Mouse (Mus musculus): ENCODE data around the gene Sestd1. TPM values are rescaled to one million over a fixed set of nuclear protein-coding genes. Genes with fewer than 3 reads are reported as not detected.

Gene Sestd1
- polyA plus RNA-seq (2016; fragmentation: Nextera tagmentation; extraction: Ambion mirVana), result 33.8 and 34.4 TPM in 2 replicates

- peak within 1 kb of the TSS; percentile 94 for H3K4me3 ChIP-seq
- no peaks in the 10 kb centered on the region for H3K36me3 ChIP-seq
- no peaks in the 10 kb centered on the region for H3K9me3 ChIP-seq (replicated peaks)
- ATAC-seq (ENCODE audit: low FRiP score), result peak; percentile 86
- H3K9ac ChIP-seq, result peak within 1 kb of the TSS; percentile 99
- H3K27ac ChIP-seq, result peak within 1 kb of the TSS; percentile 89
- 7% methylated on average over 41 of the region's 73 CpGs for WGBS
- no peaks in the 10 kb centered on the region for H3K27me3 ChIP-seq
- peaks cover 9% of the 10 kb centered on the region; the same call in 1 of the 2 replicates for H3K4me1 ChIP-seq
- peak within 1 kb of the TSS; percentile 68 for H3K4me2 ChIP-seq (replicated peaks)
These were observed at the start of gene Sestd1 for GRCm38 (mm10) chr2:77280512-77281409. TSS of gene Sestd1 (minus strand) at chr2:77280592.

- Histone ChIP-seq H3K4me2 (replicated peaks) (no peak overlapping the region), H3K27me3 (no peaks in the 10 kb centered on the region), H3K4me3 (no peak overlapping the region), H3K9ac (no peak overlapping the region), H3K9me3 (replicated peaks) (no peaks in the 10 kb centered on the region), H3K36me3 (no peaks in the 10 kb centered on the region), H3K4me1 (peaks cover 5% of the 10 kb centered on the region; the same call in 1 of the 2 replicates), H3K27ac (no peak overlapping the region)
- 84% methylated on average over 3 of the region's 3 CpGs for WGBS
- ATAC-seq (ENCODE audit: low FRiP score), result no peak
These were observed 46.9 kb upstream of the Sestd1 start for GRCm38 (mm10) chr2:77327246-77327645.

GRCm38 (mm10) chr2:77323739-77324138 is 43.3 kb upstream of the Sestd1 start:
- Histone ChIP-seq H3K27me3 (no peaks in the 10 kb centered on the region), H3K4me3 (no peak overlapping the region), H3K4me2 (replicated peaks) (no peak overlapping the region; the same call in 1 of the 2 replicates), H3K9me3 (replicated peaks) (no peaks in the 10 kb centered on the region), H3K27ac (no peak overlapping the region), H3K4me1 (peaks cover 5% of the 10 kb centered on the region; the same call in 1 of the 2 replicates), H3K9ac (no peak overlapping the region), H3K36me3 (no peaks in the 10 kb centered on the region)
- WGBS, result 50% methylated on average over 6 of the region's 6 CpGs
- no peak for ATAC-seq (ENCODE audit: low FRiP score)

- 54% methylated on average over 9 of the region's 9 CpGs for WGBS
- no peak overlapping the region for H3K4me2 ChIP-seq (replicated peaks)
- H3K4me1 ChIP-seq, result peaks cover 5% of the 10 kb centered on the region; the same call in 1 of the 2 replicates
- no peak overlapping the region for H3K4me3 ChIP-seq
- no peak overlapping the region for H3K27ac ChIP-seq
- no peak overlapping the region for H3K9ac ChIP-seq
- no peaks in the 10 kb centered on the region for H3K9me3 ChIP-seq (replicated peaks)
- no peaks in the 10 kb centered on the region for H3K36me3 ChIP-seq
- ATAC-seq (ENCODE audit: low FRiP score), result no peak
- H3K27me3 ChIP-seq, result no peaks in the 10 kb centered on the region
These were observed 42.8 kb upstream of the Sestd1 start for GRCm38 (mm10) chr2:77323156-77323555.

- no peak overlapping the region for H3K27ac ChIP-seq
- H3K9ac ChIP-seq, result no peak overlapping the region
- peaks cover 5% of the 10 kb centered on the region; the same call in 1 of the 2 replicates for H3K4me1 ChIP-seq
- WGBS, result 92% methylated on average over 5 of the region's 5 CpGs
- no peak for ATAC-seq (ENCODE audit: low FRiP score)
- no peaks in the 10 kb centered on the region for H3K27me3 ChIP-seq
- no peaks in the 10 kb centered on the region for H3K9me3 ChIP-seq (replicated peaks)
- H3K4me3 ChIP-seq, result no peak overlapping the region
- H3K36me3 ChIP-seq, result no peaks in the 10 kb centered on the region
- H3K4me2 ChIP-seq (replicated peaks), result no peak overlapping the region
These were observed 38.8 kb upstream of the Sestd1 start for GRCm38 (mm10) chr2:77319196-77319595.

- H3K36me3 ChIP-seq, result no peaks in the 10 kb centered on the region
These were observed 36.6 kb upstream of the Sestd1 start for GRCm38 (mm10) chr2:77316961-77317360.

GRCm38 (mm10) chr2:77313846-77314245 is 33.5 kb upstream of the Sestd1 start:
- Histone ChIP-seq H3K27ac (no peak overlapping the region), H3K9me3 (replicated peaks) (no peaks in the 10 kb centered on the region), H3K9ac (no peak overlapping the region), H3K4me1 (no peaks in the 10 kb centered on the region), H3K36me3 (no peaks in the 10 kb centered on the region), H3K4me2 (replicated peaks) (no peak overlapping the region), H3K4me3 (no peak overlapping the region), H3K27me3 (no peaks in the 10 kb centered on the region)
- ATAC-seq (ENCODE audit: low FRiP score), result no peak
- WGBS, result 89% methylated on average over 10 of the region's 10 CpGs

More at GRCm38 (mm10) chr2:77316961-77317360, 36.6 kb upstream of the Sestd1 start:
- no peak overlapping the region for H3K4me3 ChIP-seq
- H3K9ac ChIP-seq, result no peak overlapping the region
- H3K27ac ChIP-seq, result no peak overlapping the region
- 55% methylated on average over 7 of the region's 7 CpGs for WGBS
- no peak for ATAC-seq (ENCODE audit: low FRiP score)
- H3K27me3 ChIP-seq, result no peaks in the 10 kb centered on the region
- no peak overlapping the region for H3K4me2 ChIP-seq (replicated peaks)
- H3K4me1 ChIP-seq, result no peaks in the 10 kb centered on the region
- no peaks in the 10 kb centered on the region for H3K9me3 ChIP-seq (replicated peaks)

GRCm38 (mm10) chr2:77312616-77313015 is 32.2 kb upstream of the Sestd1 start:
- Histone ChIP-seq H3K27me3 (no peaks in the 10 kb centered on the region), H3K9me3 (replicated peaks) (no peaks in the 10 kb centered on the region), H3K4me1 (no peaks in the 10 kb centered on the region), H3K9ac (no peak overlapping the region), H3K4me3 (no peak overlapping the region), H3K4me2 (replicated peaks) (no peak overlapping the region), H3K36me3 (no peaks in the 10 kb centered on the region), H3K27ac (no peak overlapping the region)
- 68% methylated on average over 9 of the region's 9 CpGs for WGBS
- no peak for ATAC-seq (ENCODE audit: low FRiP score)

- Histone ChIP-seq H3K4me3 (no peak overlapping the region), H3K36me3 (no peaks in the 10 kb centered on the region), H3K4me2 (replicated peaks) (no peak overlapping the region), H3K9ac (no peak overlapping the region), H3K27ac (no peak overlapping the region), H3K4me1 (no peaks in the 10 kb centered on the region), H3K27me3 (no peaks in the 10 kb centered on the region), H3K9me3 (replicated peaks) (no peaks in the 10 kb centered on the region)
- 56% methylated on average over 7 of the region's 7 CpGs for WGBS
- ATAC-seq (ENCODE audit: low FRiP score), result no peak
These were observed 28.9 kb upstream of the Sestd1 start for GRCm38 (mm10) chr2:77309313-77309712.

- Histone ChIP-seq H3K9me3 (replicated peaks) (no peaks in the 10 kb centered on the region), H3K4me1 (no peaks in the 10 kb centered on the region), H3K27me3 (no peaks in the 10 kb centered on the region), H3K4me3 (no peak overlapping the region), H3K4me2 (replicated peaks) (no peak overlapping the region), H3K27ac (no peak overlapping the region), H3K9ac (no peak overlapping the region), H3K36me3 (no peaks in the 10 kb centered on the region)
- ATAC-seq (ENCODE audit: low FRiP score), result no peak
- 71% methylated on average over 3 of the region's 3 CpGs for WGBS
These were observed 24.1 kb upstream of the Sestd1 start for GRCm38 (mm10) chr2:77304494-77304893.

- ATAC-seq (ENCODE audit: low FRiP score), result no peak
- Histone ChIP-seq H3K27ac (no peak overlapping the region), H3K27me3 (no peaks in the 10 kb centered on the region), H3K4me2 (replicated peaks) (no peak overlapping the region), H3K4me1 (no peaks in the 10 kb centered on the region), H3K9me3 (replicated peaks) (no peaks in the 10 kb centered on the region), H3K36me3 (no peaks in the 10 kb centered on the region), H3K4me3 (no peak overlapping the region), H3K9ac (no peak overlapping the region)
- WGBS, result 82% methylated on average over 3 of the region's 3 CpGs
These were observed 23.3 kb upstream of the Sestd1 start for GRCm38 (mm10) chr2:77303716-77304115.

- H3K9ac ChIP-seq, result no peak overlapping the region
- H3K36me3 ChIP-seq, result no peaks in the 10 kb centered on the region
- no peak for ATAC-seq (ENCODE audit: low FRiP score)
- no peak overlapping the region for H3K27ac ChIP-seq
- H3K4me3 ChIP-seq, result no peak overlapping the region
- H3K27me3 ChIP-seq, result no peaks in the 10 kb centered on the region
- H3K4me2 ChIP-seq (replicated peaks), result no peak overlapping the region
- no peaks in the 10 kb centered on the region for H3K9me3 ChIP-seq (replicated peaks)
- 84% methylated on average over 6 of the region's 6 CpGs for WGBS
- no peaks in the 10 kb centered on the region for H3K4me1 ChIP-seq
These were observed 22.4 kb upstream of the Sestd1 start for GRCm38 (mm10) chr2:77302655-77303348.

Data from hindbrain, embryonic 12.5 days (tissue).